9 mouse cellular contexts compared by ENCODE assay signal in the genomic region with DNA sequence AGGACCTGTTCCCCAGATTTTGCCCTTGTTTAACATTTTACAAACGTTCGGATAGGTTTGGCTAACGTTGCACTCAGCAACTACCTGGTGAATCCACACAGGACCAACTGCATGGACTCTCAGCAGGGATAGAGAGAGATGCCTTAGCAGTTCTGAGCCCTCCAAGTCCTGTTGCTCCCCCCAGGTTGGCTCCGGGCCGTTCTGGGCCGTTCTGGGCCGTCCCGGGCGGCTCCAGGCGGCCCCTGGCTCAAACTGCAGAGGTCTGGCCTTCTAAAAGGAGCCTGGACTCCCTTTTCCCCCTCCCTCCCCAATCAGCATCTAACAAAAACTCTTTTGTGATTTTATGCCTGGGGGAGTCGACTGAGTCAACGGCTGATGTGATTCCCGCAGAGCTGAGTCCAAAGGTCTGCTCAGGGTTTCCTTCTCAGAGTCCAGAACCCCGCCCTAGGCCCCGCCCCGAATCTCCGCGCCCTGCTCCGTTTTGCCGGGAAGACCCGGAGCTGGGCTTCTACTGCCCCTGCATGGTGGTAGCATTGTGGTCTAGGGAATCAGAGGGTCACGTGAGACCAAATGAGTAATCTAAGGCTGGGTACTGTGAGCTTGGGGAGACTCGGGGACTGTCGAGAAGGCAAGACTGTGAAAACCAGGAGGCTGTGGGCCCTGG. TPM values are rescaled to one million over a fixed set of nuclear protein-coding genes. Genes with fewer than 3 reads are reported as not detected.
DNase-seq lines count a peak whose midpoint lies in the region; ATAC-seq lines count a peak whose summit lies in the region.
"Had no signal": no experiment of that assay in that cellular context is flagged by ENCODE, and none has a peak within 500 bp of the region (broad histone marks: within the 10 kb centered on the region; RNA-seq: fewer than 3 reads in every experiment).

No protein-coding gene starts in this region.

- no peaks in the 10 kb centered on the region for H3K9me3 ChIP-seq in forebrain, embryonic 11.5 days (ENCODE audit: control insufficient read depth, low read length)
- no peaks in the 10 kb centered on the region for H3K9me3 ChIP-seq in lung, embryonic 15.5 days
- H3K9me3 ChIP-seq: G1E had no signal

- intact Hi-C loops in heart, postnatal 10 days (cut with DNase I), result no loop called here

- peaks cover 2% of the 10 kb centered on the region for H3K4me1 ChIP-seq in forebrain, embryonic 11.5 days (replicated peaks; ENCODE audit: control insufficient read depth, insufficient read depth, low read length)
- peaks cover 22% of the 10 kb centered on the region for H3K4me1 ChIP-seq in lung, embryonic 15.5 days

- ATAC-seq in forebrain, embryonic 11.5 days (replicated peaks; ENCODE audit: low FRiP score), result peak; percentile 92
- peak; percentile 91 for ATAC-seq in lung, embryonic 15.5 days (ENCODE audit: borderline replicate concordance, extremely low read depth, low FRiP score, low TSS enrichment)
- ATAC-seq in erythroblast, adult 5-6 weeks (replicated peaks; ENCODE audit: low FRiP score, poor library complexity, severe bottlenecking), result no peak

- H3K36me3 ChIP-seq in forebrain, embryonic 11.5 days (ENCODE audit: control insufficient read depth, insufficient read depth, low read length), result no peaks in the 10 kb centered on the region
- no peaks in the 10 kb centered on the region for H3K36me3 ChIP-seq in lung, embryonic 15.5 days
- H3K36me3 ChIP-seq: G1E had no signal

- H3K4me3 ChIP-seq in forebrain, embryonic 11.5 days (ENCODE audit: low read depth, low read length), result peak overlapping the region; percentile 15
- H3K4me3 ChIP-seq in lung, embryonic 15.5 days, result peak overlapping the region; percentile 36

- H3K4me2 ChIP-seq in forebrain, embryonic 11.5 days (ENCODE audit: low read depth, low read length, severe bottlenecking), result peak overlapping the region; percentile 52
- H3K4me2 ChIP-seq in lung, embryonic 15.5 days, result peak overlapping the region; percentile 79

- peak overlapping the region; percentile 59 for H3K9ac ChIP-seq in forebrain, embryonic 11.5 days (ENCODE audit: low read length)
- peak overlapping the region; percentile 55 for H3K9ac ChIP-seq in lung, embryonic 15.5 days

- H3K27me3 ChIP-seq in forebrain, embryonic 11.5 days (ENCODE audit: control insufficient read depth, insufficient read depth, low read length), result no peaks in the 10 kb centered on the region
- H3K27me3 ChIP-seq in lung, embryonic 15.5 days, result no peaks in the 10 kb centered on the region

- 3% methylated on average over 24 of the region's 24 CpGs for WGBS in forebrain, embryonic 11.5 days
- WGBS in lung, embryonic 15.5 days, result 7% methylated on average over 24 of the region's 24 CpGs

- DNase-seq in 3134 (ENCODE audit: extremely low read depth, insufficient read length, low spot score), result peak; percentile 92
- peak; percentile 16 for DNase-seq in brain, embryonic 18.5 days (ENCODE audit: low read depth, low spot score)
- peak; percentile 90 for DNase-seq in forebrain, embryonic 11.5 days (ENCODE audit: low spot score)
- peak; percentile 90 for DNase-seq in heart, postnatal 10 days
- peak; percentile 90 to 92 for DNase-seq in kidney, postnatal 36 days
- DNase-seq in ovary, postnatal 14 days (ENCODE audit: low spot score), result peak; percentile 64

- peak overlapping the region; percentile 47; the same call in 1 of the 2 replicates for H3K27ac ChIP-seq in forebrain, embryonic 11.5 days (ENCODE audit: low read depth, low read length)
- peak overlapping the region; percentile 42; the same call in 1 of the 2 replicates for H3K27ac ChIP-seq in lung, embryonic 15.5 days

RNA-seq across cellular contexts. Expression of gene Adamtsl4, which starts 14.3 kb away (rescaled TPM):
- 0.64 and 1.6 TPM in 2 replicates for polyA plus RNA-seq in forebrain, embryonic 11.5 days (2014; fragmentation: Nextera tagmentation; extraction: Ambion mirVana)
- total RNA-seq in heart, postnatal 10 days (2021), result 10 to 100 TPM; 32.2 to 37.4 TPM
- 3.1 and 5.7 TPM in 2 replicates for polyA plus RNA-seq in lung, embryonic 15.5 days (2015; fragmentation: Nextera tagmentation; extraction: Ambion mirVana)
- total RNA-seq in erythroblast, adult 5-6 weeks (2015; ENCODE audit: low replicate concordance), result not detected in 2 replicates
- not detected in 2 replicates for total RNA-seq in erythroblast, adult 5-6 weeks (2017; ENCODE audit: low replicate concordance)
- polyA plus RNA-seq: G1E had no signal

RNA-seq across cellular contexts. Expression of gene Ecm1, which starts 37.4 kb away (rescaled TPM):
- 17.2 and 19.4 TPM in 2 replicates for polyA plus RNA-seq in forebrain, embryonic 11.5 days (2014; fragmentation: Nextera tagmentation; extraction: Ambion mirVana)
- total RNA-seq in heart, postnatal 10 days (2021), result 10 to 100 TPM; 49.2 to 59.2 TPM
- 16.9 and 20.4 TPM in 2 replicates for polyA plus RNA-seq in lung, embryonic 15.5 days (2015; fragmentation: Nextera tagmentation; extraction: Ambion mirVana)
- not detected in 2 replicates for total RNA-seq in erythroblast, adult 5-6 weeks (2015; ENCODE audit: low replicate concordance)
- 0.42 and 1.1 TPM in 2 replicates for total RNA-seq in erythroblast, adult 5-6 weeks (2017; ENCODE audit: low replicate concordance)

RNA-seq across cellular contexts. Expression of gene Mcl1, which starts 43.4 kb away (rescaled TPM):
- 66.8 and 69.9 TPM in 2 replicates for polyA plus RNA-seq in forebrain, embryonic 11.5 days (2014; fragmentation: Nextera tagmentation; extraction: Ambion mirVana)
- 100 to 1,000 TPM; 147 to 161 TPM for total RNA-seq in heart, postnatal 10 days (2021)
- polyA plus RNA-seq in lung, embryonic 15.5 days (2015; fragmentation: Nextera tagmentation; extraction: Ambion mirVana), result 64.5 and 65.2 TPM in 2 replicates
- total RNA-seq in erythroblast, adult 5-6 weeks (2015; ENCODE audit: low replicate concordance), result 83.2 and 113 TPM in 2 replicates
- total RNA-seq in erythroblast, adult 5-6 weeks (2017; ENCODE audit: low replicate concordance), result 70.6 and 76.3 TPM in 2 replicates

RNA-seq across cellular contexts. Expression of gene Tars2, which starts 58.0 kb away (rescaled TPM):
- 54.9 and 61.6 TPM in 2 replicates for polyA plus RNA-seq in forebrain, embryonic 11.5 days (2014; fragmentation: Nextera tagmentation; extraction: Ambion mirVana)
- total RNA-seq in heart, postnatal 10 days (2021), result 10 to 100 TPM; 33.5 to 39.6 TPM
- polyA plus RNA-seq in lung, embryonic 15.5 days (2015; fragmentation: Nextera tagmentation; extraction: Ambion mirVana), result 51.8 and 52.8 TPM in 2 replicates
- total RNA-seq in erythroblast, adult 5-6 weeks (2015; ENCODE audit: low replicate concordance), result 3.7 and 15.3 TPM in 2 replicates
- 3.1 and 7.2 TPM in 2 replicates for total RNA-seq in erythroblast, adult 5-6 weeks (2017; ENCODE audit: low replicate concordance)

Comparison
In these comparisons a context has a peak if more than half of its experiments do, and no peak if none do; other contexts are left out.
1. DNase-seq: peak in every context shown above with its lines; median percentile 92 in 3134; 91 in kidney, postnatal 36 days; 90 in forebrain, embryonic 11.5 days; 90 in heart, postnatal 10 days; 64 in ovary, postnatal 14 days; 16 in brain, embryonic 18.5 days.
2. RNA of gene Adamtsl4, which starts 14.3 kb away (total RNA-seq): 32.2 to 37.4 TPM in heart, postnatal 10 days; not detected in erythroblast, adult 5-6 weeks; every median in the first group is over 10 times any median in the second.
3. RNA of gene Ecm1, which starts 37.4 kb away (total RNA-seq): 49.2 to 59.2 TPM in heart, postnatal 10 days; 0.42 to 1.1 TPM in erythroblast, adult 5-6 weeks; every median in the first group is over 10 times any median in the second.